Mouse (Mus musculus) hindbrain, embryonic 15.5 days (tissue): Measurements from ENCODE around the gene Gp1bb. TPM values are rescaled to one million over a fixed set of nuclear protein-coding genes. Genes with fewer than 3 reads are reported as not detected.

Experiments used
- ATAC-seq: fragments of 200-750 bp; cut with Nextera tagmentation; 2 replicates; pipeline ENCODE4 v1.8.0; 2017; ENCODE audit warnings: low read depth, moderate number of reproducible peaks, moderate TSS enrichment; ENCODE audit not compliant: low FRiP score
- H3K27ac ChIP-seq: fragments of 300-500 bp; sonication (generic); replicated peaks from 2 replicates; pipeline ENCODE4 v1.5.1; 2015; ENCODE audit warnings: mild to moderate bottlenecking, inconsistent platforms
- H3K27me3 ChIP-seq: fragments of 300-500 bp; sonication (generic); 2 replicates; pipeline ENCODE4 v1.6.1; 2015; ENCODE audit warnings: control low read depth, inconsistent platforms
- H3K36me3 ChIP-seq: fragments of 300-500 bp; sonication (generic); 2 replicates; pipeline ENCODE4 v1.6.1; 2015; ENCODE audit warnings: control low read depth, inconsistent platforms
- H3K4me1 ChIP-seq: fragments of 300-500 bp; sonication (generic); replicated peaks from 2 replicates; pipeline ENCODE4 v1.6.1; 2015; ENCODE audit warnings: control low read depth, inconsistent platforms
- H3K4me2 ChIP-seq: fragments of 300-500 bp; sonication (generic); 2 replicates; pipeline ENCODE4 v1.6.1; 2015; ENCODE audit warnings: moderate library complexity, mild to moderate bottlenecking, inconsistent platforms
- H3K4me3 ChIP-seq: fragments of 300-500 bp; sonication (generic); 2 replicates; pipeline ENCODE4 v1.5.1; 2015; ENCODE audit warnings: mild to moderate bottlenecking, inconsistent platforms
- H3K9ac ChIP-seq: fragments of 300-500 bp; sonication (generic); 2 replicates; pipeline ENCODE4 v1.6.1; 2015; ENCODE audit warnings: inconsistent platforms
- H3K9me3 ChIP-seq: fragments of 300-500 bp; sonication (generic); 2 replicates; pipeline ENCODE4 v1.6.1; 2016; ENCODE audit warnings: control low read depth, inconsistent platforms
- WGBS: fragments of 180-500 bp; shearing (Covaris S2); methylation state at CpG from one replicate; pipeline ENCODE4 v1.1.7; 2015; 5-methylcytosine and 5-hydroxymethylcytosine counted together
- polyA plus RNA-seq: library from polyadenylated mRNA; unstranded; fragments of >200 nt; fragmentation: Nextera tagmentation; extraction: Ambion mirVana; gene quantifications from 2 replicates; pipeline ENCODE4 v1.2.1, GENCODE M21; 2015

Gene Gp1bb
- polyA plus RNA-seq, 1 experiment from 2014 or later: 14.8 TPM

GRCm38 (mm10) chr16:18589804-18590790, 32.1 kb downstream of the Gp1bb start, which contains the start of gene Tbx1:
Gene Tbx1, minus strand, starts transcription at chr16:18590671.
- no peak for ATAC-seq
- peak within 1 kb of the TSS; percentile 21 for H3K4me3 ChIP-seq
- WGBS: 3% methylated on average over 48 of the region's 48 CpGs

GRCm38 (mm10) chr16:18589080-18589621, 33.1 kb downstream of the Gp1bb start:
- WGBS: 21% methylated on average over 9 of the region's 9 CpGs
- no peak for ATAC-seq
- H3K36me3 ChIP-seq: no peaks in the 10 kb centered on the region

More at GRCm38 (mm10) chr16:18589804-18590790, 32.1 kb downstream of the Gp1bb start, which contains the start of gene Tbx1:
- Histone ChIP-seq H3K4me1 (peaks cover 40% of the 10 kb centered on the region), H3K36me3 (no peaks in the 10 kb centered on the region), H3K27me3 (peaks cover 87% of the 10 kb centered on the region), H3K4me2 (peak within 1 kb of the TSS; percentile 47), H3K9ac (no peak within 1 kb of the TSS), H3K27ac (no peak within 1 kb of the TSS), H3K9me3 (no peaks in the 10 kb centered on the region)

GRCm38 (mm10) chr16:18588738-18589055, 33.5 kb downstream of the Gp1bb start:
- ATAC-seq: no peak
- 4% methylated on average over 31 of the region's 31 CpGs for WGBS
- Histone ChIP-seq H3K9me3 (no peaks in the 10 kb centered on the region), H3K4me2 (no peak overlapping the region), H3K4me1 (peaks cover 40% of the 10 kb centered on the region), H3K36me3 (no peaks in the 10 kb centered on the region), H3K9ac (no peak overlapping the region), H3K4me3 (no peak overlapping the region), H3K27ac (no peak overlapping the region), H3K27me3 (peaks cover 88% of the 10 kb centered on the region)

More at GRCm38 (mm10) chr16:18589080-18589621, 33.1 kb downstream of the Gp1bb start:
- no peak overlapping the region for H3K9ac ChIP-seq
- peaks cover 88% of the 10 kb centered on the region for H3K27me3 ChIP-seq
- H3K9me3 ChIP-seq: no peaks in the 10 kb centered on the region
- H3K27ac ChIP-seq: no peak overlapping the region
- H3K4me2 ChIP-seq: no peak overlapping the region
- H3K4me3 ChIP-seq: no peak overlapping the region
- H3K4me1 ChIP-seq: peaks cover 40% of the 10 kb centered on the region

GRCm38 (mm10) chr16:18587847-18588737, 34.1 kb downstream of the Gp1bb start:
- 1% methylated on average over 41 of the region's 57 CpGs for WGBS
- ATAC-seq: no peak
- no peaks in the 10 kb centered on the region for H3K36me3 ChIP-seq
- H3K27ac ChIP-seq: no peak overlapping the region
- peaks cover 88% of the 10 kb centered on the region for H3K27me3 ChIP-seq
- no peaks in the 10 kb centered on the region for H3K9me3 ChIP-seq
- peak overlapping the region; percentile 39 for H3K4me2 ChIP-seq
- no peak overlapping the region for H3K9ac ChIP-seq
- H3K4me1 ChIP-seq: peaks cover 40% of the 10 kb centered on the region
- peak overlapping the region; percentile 12 for H3K4me3 ChIP-seq

- Histone ChIP-seq H3K27me3 (peaks cover 92% of the 10 kb centered on the region), H3K9me3 (no peaks in the 10 kb centered on the region), H3K4me2 (peak overlapping the region; percentile 59), H3K4me3 (peak overlapping the region; percentile 36), H3K36me3 (no peaks in the 10 kb centered on the region), H3K27ac (no peak overlapping the region), H3K9ac (no peak overlapping the region), H3K4me1 (peaks cover 47% of the 10 kb centered on the region)
- no peak for ATAC-seq
- WGBS: under 1% methylated on average over 43 of the region's 62 CpGs
Measured at GRCm38 (mm10) chr16:18586906-18587546, 35.2 kb downstream of the Gp1bb start.

GRCm38 (mm10) chr16:18586076-18586905, 35.9 kb downstream of the Gp1bb start:
- Histone ChIP-seq H3K4me3 (peak overlapping the region; percentile 36), H3K36me3 (no peaks in the 10 kb centered on the region), H3K27ac (no peak overlapping the region), H3K4me1 (peaks cover 48% of the 10 kb centered on the region), H3K9me3 (no peaks in the 10 kb centered on the region), H3K4me2 (peak overlapping the region; percentile 59), H3K9ac (no peak overlapping the region), H3K27me3 (peaks cover 92% of the 10 kb centered on the region)
- no peak for ATAC-seq
- 2% methylated on average over 81 of the region's 83 CpGs for WGBS

- ATAC-seq: no peak
- Histone ChIP-seq H3K4me2 (peak overlapping the region; percentile 59; the same call in 1 of the 2 replicates), H3K4me3 (peak overlapping the region; percentile 36; the same call in 1 of the 2 replicates), H3K27me3 (peaks cover 92% of the 10 kb centered on the region), H3K27ac (no peak overlapping the region), H3K9ac (no peak overlapping the region), H3K36me3 (no peaks in the 10 kb centered on the region), H3K9me3 (no peaks in the 10 kb centered on the region), H3K4me1 (peaks cover 47% of the 10 kb centered on the region)
- 8% methylated on average over 10 of the region's 10 CpGs for WGBS
Measured at GRCm38 (mm10) chr16:18585676-18586075, 36.5 kb downstream of the Gp1bb start.

- 14% methylated on average over 10 of the region's 10 CpGs for WGBS
- no peak overlapping the region for H3K9ac ChIP-seq
- H3K9me3 ChIP-seq: no peaks in the 10 kb centered on the region
- H3K4me3 ChIP-seq: no peak overlapping the region; the same call in 1 of the 2 replicates
- ATAC-seq: no peak
- peaks cover 92% of the 10 kb centered on the region for H3K27me3 ChIP-seq
- H3K4me2 ChIP-seq: 0 out of 2 replicates have a peak overlapping the region, but pooled peaks have one; percentile 59
- H3K4me1 ChIP-seq: peaks cover 40% of the 10 kb centered on the region
- no peak overlapping the region for H3K27ac ChIP-seq
- no peaks in the 10 kb centered on the region for H3K36me3 ChIP-seq
Measured at GRCm38 (mm10) chr16:18584901-18585510, 37.2 kb downstream of the Gp1bb start.

GRCm38 (mm10) chr16:18583673-18584357, 38.4 kb downstream of the Gp1bb start:
- WGBS: 17% methylated on average over 10 of the region's 10 CpGs
- no peak overlapping the region for H3K4me2 ChIP-seq
- H3K4me3 ChIP-seq: no peak overlapping the region
- no peaks in the 10 kb centered on the region for H3K9me3 ChIP-seq
- no peak overlapping the region for H3K9ac ChIP-seq
- peaks cover 39% of the 10 kb centered on the region for H3K4me1 ChIP-seq
- H3K36me3 ChIP-seq: no peaks in the 10 kb centered on the region
- ATAC-seq: no peak
- peaks cover 89% of the 10 kb centered on the region for H3K27me3 ChIP-seq
- H3K27ac ChIP-seq: no peak overlapping the region

GRCm38 (mm10) chr16:18583169-18583568, 39.0 kb downstream of the Gp1bb start:
- Histone ChIP-seq H3K4me2 (no peak overlapping the region), H3K36me3 (no peaks in the 10 kb centered on the region), H3K4me3 (no peak overlapping the region), H3K4me1 (peaks cover 39% of the 10 kb centered on the region), H3K27me3 (peaks cover 88% of the 10 kb centered on the region), H3K27ac (no peak overlapping the region), H3K9ac (no peak overlapping the region), H3K9me3 (no peaks in the 10 kb centered on the region)
- WGBS: 13% methylated on average over 10 of the region's 10 CpGs
- ATAC-seq: no peak
